Mouse (Mus musculus) layer of hippocampus, postnatal 14 days (tissue): ENCODE measurements at regions not wholly inside any gene's neighbourhood (a gene's known extent, or its start where the extent isn't known, plus 50 kb on each side); places are given as distances from the start of the nearest gene placed in this dataset.

Experiments
- DNase-seq, 2 experiments: peaks; one replicate each; pipeline ENCODE4 v3.0.0; 2021 to 2022; ENCODE audit warnings: low spot score in 2 of 2, mixed read lengths in 1 of 2

GRCm38 (mm10) chr5:93328059-93328458, 61.0 kb downstream of the Ccng2 start:
- DNase-seq = peak; percentile 59 to 73

- DNase-seq = no peak
Measured at GRCm38 (mm10) chr5:93330851-93331250, 63.8 kb downstream of the Ccng2 start.

- no peak for DNase-seq
Measured at GRCm38 (mm10) chr5:93353101-93353500, 86.0 kb downstream of the Ccng2 start.
